Mouse (Mus musculus) intestine, embryonic 14.5 days (tissue): ENCODE data around the gene Gpha2. TPM values are rescaled to one million over a fixed set of nuclear protein-coding genes. Genes with fewer than 3 reads are reported as not detected.

Experiments
- ATAC-seq: fragments of 200-750 bp; cut with Nextera tagmentation; replicated peaks from 2 replicates; pipeline ENCODE4 v1.8.0; 2017; ENCODE audit warnings: low read depth, moderate number of reproducible peaks, moderate TSS enrichment, moderate library complexity; ENCODE audit not compliant: low FRiP score, low TSS enrichment
- DNase-seq: peaks from one replicate; pipeline ENCODE4 v3.0.0-alpha.2; 2018; ENCODE audit warnings: low spot score
- H3K27ac ChIP-seq: fragments of 300-500 bp; sonication (generic); 2 replicates; pipeline ENCODE4 v1.5.1; 2014; ENCODE audit warnings: low read depth, mild to moderate bottlenecking, control low read depth
- H3K27me3 ChIP-seq: fragments of 300-500 bp; sonication (generic); replicated peaks from 2 replicates; pipeline ENCODE4 v1.6.1; 2014; ENCODE audit warnings: low read length, control low read depth; ENCODE audit not compliant: control insufficient read depth, insufficient read depth
- H3K36me3 ChIP-seq: fragments of 300-500 bp; sonication (generic); 2 replicates; pipeline ENCODE4 v1.6.1; 2014; ENCODE audit warnings: low read length, control low read depth; ENCODE audit not compliant: control insufficient read depth, insufficient read depth
- H3K4me1 ChIP-seq: fragments of 300-500 bp; sonication (generic); replicated peaks from 2 replicates; pipeline ENCODE4 v1.6.1; 2014; ENCODE audit warnings: low read length, control low read depth, mixed read lengths; ENCODE audit not compliant: control insufficient read depth, insufficient read depth
- H3K4me2 ChIP-seq: fragments of 300-500 bp; sonication (generic); 2 replicates; pipeline ENCODE4 v1.6.1; 2014; ENCODE audit warnings: low read length
- H3K4me3 ChIP-seq: fragments of 300-500 bp; sonication (generic); 2 replicates; pipeline ENCODE4 v1.5.1; 2014; ENCODE audit warnings: low read depth, low read length, control low read depth, mixed read lengths
- H3K9ac ChIP-seq: fragments of 300-500 bp; sonication (generic); 2 replicates; pipeline ENCODE4 v1.6.1; 2014; ENCODE audit warnings: mild to moderate bottlenecking, low read length
- H3K9me3 ChIP-seq: fragments of 300-500 bp; sonication (generic); 2 replicates; pipeline ENCODE4 v1.6.1; 2016; ENCODE audit warnings: low read length, control low read depth; ENCODE audit not compliant: control insufficient read depth
- WGBS: fragments of 180-500 bp; shearing (Covaris S2); extraction: QIAGEN DNeasy Blood & Tissue Kit; methylation state at CpG from one replicate; pipeline ENCODE4 v1.1.7; 2014; 5-methylcytosine and 5-hydroxymethylcytosine counted together
- polyA plus RNA-seq: library from polyadenylated mRNA; unstranded; fragments of >200 nt; fragmentation: Nextera tagmentation; extraction: Ambion mirVana; gene quantifications from 2 replicates; pipeline ENCODE4 v1.2.1, GENCODE M21; 2014

The Gpha2 gene
- polyA plus RNA-seq = 0.53 and 1.1 TPM in 2 replicates

GRCm38 (mm10) chr19:6226135-6226534 lies at the start of gene Gpha2:
Gene Gpha2 (plus strand): TSS chr19:6226380.
- no peak for DNase-seq
- Histone ChIP-seq H3K4me2 (no peak within 1 kb of the TSS), H3K36me3 (peaks cover 33% of the 10 kb centered on the region), H3K4me3 (no peak within 1 kb of the TSS), H3K9ac (no peak within 1 kb of the TSS), H3K4me1 (no peaks in the 10 kb centered on the region), H3K27me3 (no peaks in the 10 kb centered on the region), H3K9me3 (no peaks in the 10 kb centered on the region), H3K27ac (no peak within 1 kb of the TSS)
- 11% methylated on average over 2 of the region's 2 CpGs for WGBS
- ATAC-seq = no peak

GRCm38 (mm10) chr19:6178775-6179174 lies 47.4 kb upstream of the Gpha2 start:
- ATAC-seq = no peak
- no peak overlapping the region for H3K4me3 ChIP-seq
- H3K9ac ChIP-seq = no peak overlapping the region
- H3K4me1 ChIP-seq = no peaks in the 10 kb centered on the region
- 91% methylated on average over 3 of the region's 6 CpGs for WGBS
- H3K36me3 ChIP-seq = no peaks in the 10 kb centered on the region
- H3K4me2 ChIP-seq = no peak overlapping the region
- no peak for DNase-seq
- H3K27ac ChIP-seq = no peak overlapping the region
- H3K27me3 ChIP-seq = no peaks in the 10 kb centered on the region
- no peaks in the 10 kb centered on the region for H3K9me3 ChIP-seq

- 16% methylated on average over 5 of the region's 5 CpGs for WGBS
These were observed 44.6 kb upstream of the Gpha2 start for GRCm38 (mm10) chr19:6181629-6182028.

GRCm38 (mm10) chr19:6182534-6182933 lies 43.6 kb upstream of the Gpha2 start:
- DNase-seq (no peak), ATAC-seq (no peak)
- no peaks in the 10 kb centered on the region for H3K9me3 ChIP-seq
- no peak overlapping the region for H3K27ac ChIP-seq
- no peaks in the 10 kb centered on the region for H3K27me3 ChIP-seq
- H3K4me2 ChIP-seq = no peak overlapping the region
- H3K36me3 ChIP-seq = no peaks in the 10 kb centered on the region
- no peak overlapping the region for H3K4me3 ChIP-seq
- WGBS = 11% methylated on average over 3 of the region's 3 CpGs
- no peaks in the 10 kb centered on the region for H3K4me1 ChIP-seq
- no peak overlapping the region for H3K9ac ChIP-seq

More at GRCm38 (mm10) chr19:6181629-6182028, 44.6 kb upstream of the Gpha2 start:
- Histone ChIP-seq H3K27ac (no peak overlapping the region), H3K4me2 (no peak overlapping the region), H3K27me3 (no peaks in the 10 kb centered on the region), H3K9me3 (no peaks in the 10 kb centered on the region), H3K9ac (no peak overlapping the region), H3K36me3 (no peaks in the 10 kb centered on the region), H3K4me3 (no peak overlapping the region), H3K4me1 (no peaks in the 10 kb centered on the region)
- peak; percentile 83 for DNase-seq
- ATAC-seq = no peak

- no peak within 1 kb of the TSS for H3K4me2 ChIP-seq
- no peak within 1 kb of the TSS for H3K4me3 ChIP-seq
- 82% methylated on average over 23 of the region's 23 CpGs for WGBS
- no peaks in the 10 kb centered on the region for H3K9me3 ChIP-seq
- no peak for ATAC-seq
- no peak within 1 kb of the TSS for H3K9ac ChIP-seq
- no peaks in the 10 kb centered on the region for H3K4me1 ChIP-seq
- H3K27ac ChIP-seq = no peak within 1 kb of the TSS
- DNase-seq = no peak
- H3K27me3 ChIP-seq = no peaks in the 10 kb centered on the region
- H3K36me3 ChIP-seq = no peaks in the 10 kb centered on the region
These were observed 42.0 kb upstream of the Gpha2 start, which contains the start of gene Majin for GRCm38 (mm10) chr19:6184131-6184530. Gene Majin (plus strand): TSS chr19:6184388.

- Histone ChIP-seq H3K4me1 (no peaks in the 10 kb centered on the region), H3K27ac (no peak overlapping the region), H3K27me3 (no peaks in the 10 kb centered on the region), H3K36me3 (no peaks in the 10 kb centered on the region), H3K4me2 (no peak overlapping the region), H3K4me3 (no peak overlapping the region), H3K9ac (no peak overlapping the region), H3K9me3 (no peaks in the 10 kb centered on the region)
- ATAC-seq (no peak), DNase-seq (no peak)
- WGBS = 77% methylated on average over 2 of the region's 2 CpGs
These were observed 21.9 kb upstream of the Gpha2 start for GRCm38 (mm10) chr19:6204265-6204664.

- Histone ChIP-seq H3K9ac (no peak overlapping the region), H3K27ac (no peak overlapping the region), H3K27me3 (no peaks in the 10 kb centered on the region), H3K36me3 (no peaks in the 10 kb centered on the region), H3K4me1 (no peaks in the 10 kb centered on the region), H3K4me2 (no peak overlapping the region), H3K4me3 (no peak overlapping the region), H3K9me3 (no peaks in the 10 kb centered on the region)
- ATAC-seq = no peak
- WGBS = 75% methylated on average over 5 of the region's 5 CpGs
- no peak for DNase-seq
These were observed 19.5 kb upstream of the Gpha2 start for GRCm38 (mm10) chr19:6206716-6207115.

- Histone ChIP-seq H3K36me3 (no peaks in the 10 kb centered on the region), H3K9ac (no peak overlapping the region), H3K9me3 (no peaks in the 10 kb centered on the region), H3K27me3 (no peaks in the 10 kb centered on the region), H3K4me3 (no peak overlapping the region), H3K27ac (no peak overlapping the region), H3K4me2 (no peak overlapping the region), H3K4me1 (no peaks in the 10 kb centered on the region)
- ATAC-seq (no peak), DNase-seq (no peak)
- WGBS = 39% methylated on average over 6 of the region's 6 CpGs
These were observed 10.0 kb upstream of the Gpha2 start for GRCm38 (mm10) chr19:6216046-6216705.

GRCm38 (mm10) chr19:6218606-6219005 lies 7.6 kb upstream of the Gpha2 start:
- DNase-seq (no peak), ATAC-seq (no peak)
- Histone ChIP-seq H3K9me3 (no peaks in the 10 kb centered on the region), H3K9ac (no peak overlapping the region), H3K4me3 (no peak overlapping the region), H3K27ac (no peak overlapping the region), H3K27me3 (no peaks in the 10 kb centered on the region), H3K4me1 (no peaks in the 10 kb centered on the region), H3K36me3 (no peaks in the 10 kb centered on the region), H3K4me2 (no peak overlapping the region)
- WGBS = 63% methylated on average over 6 of the region's 6 CpGs
